Mouse (Mus musculus) megakaryocyte, adult 5-6 weeks (primary cell): ENCODE results near the gene Ten1. TPM values are rescaled to one million over a fixed set of nuclear protein-coding genes. Genes with fewer than 3 reads are reported as not detected.

Source experiments
- ATAC-seq: 2 replicates; pipeline ENCODE4 v1.8.0; 2016; ENCODE audit warnings: mild to moderate bottlenecking, inconsistent platforms; ENCODE audit not compliant: poor library complexity, severe bottlenecking
- total RNA-seq, 2 experiments: library from RNA; stranded (forward) in 1 of 2; stranded (reverse) in 1 of 2; fragments of 153-499, 151-499 nt in 1 of 2; fragments of 221-1000, 200-1000 nt in 1 of 2; gene quantifications; 2 replicates each; pipeline versions ENCODE4 v1.2.3 to v1.2.4; 2015 to 2017

The Ten1 gene
- 58.5 and 63.9 TPM in 2 replicates for total RNA-seq (2015)
- total RNA-seq (2017), result 21.4 and 27.2 TPM in 2 replicates

DNA sequence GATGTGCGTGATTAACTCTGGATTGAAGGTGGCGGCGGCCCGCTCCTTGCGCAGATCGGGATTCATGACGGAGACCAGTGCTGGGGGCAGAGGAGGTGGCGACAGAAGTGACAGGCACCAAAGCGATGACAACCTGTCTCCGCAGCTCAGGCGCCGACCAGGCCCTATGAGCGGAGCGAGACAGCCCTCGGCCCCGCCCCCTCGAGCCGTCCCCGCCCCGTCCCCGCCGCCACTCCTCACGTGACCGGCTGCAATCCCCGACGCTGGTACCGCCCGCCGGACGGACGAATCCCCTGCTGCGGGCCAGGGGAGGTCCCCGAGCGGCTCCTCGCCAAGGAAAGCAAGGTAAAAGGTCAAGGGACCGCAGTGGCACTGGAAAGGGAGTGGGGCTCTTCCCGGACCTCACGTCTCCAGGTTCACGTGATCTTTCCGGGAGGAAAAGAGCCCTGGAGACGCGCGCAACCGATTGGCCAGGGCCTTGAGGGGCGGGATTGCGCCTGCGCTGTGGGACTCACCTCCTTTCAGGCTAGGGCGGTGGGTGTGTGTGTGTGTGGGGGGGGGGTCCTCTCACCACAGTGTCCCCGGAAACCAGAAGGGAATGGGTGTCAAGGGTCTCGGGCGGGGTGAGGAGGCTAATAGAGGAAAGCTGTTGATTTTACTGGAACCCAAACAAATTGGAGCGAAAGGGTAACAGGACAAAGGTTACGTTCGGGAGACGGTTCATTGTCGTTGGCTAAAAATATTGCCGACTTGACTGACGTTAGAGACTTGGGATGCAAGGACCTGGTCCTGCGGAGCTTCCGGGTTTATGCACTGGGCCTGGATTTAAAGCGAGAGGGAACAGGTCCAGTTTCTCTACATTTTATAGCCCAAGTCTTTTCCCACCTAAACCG lies at the start of gene Ten1, which contains the start of gene Acox1:
Ten1 (plus strand) TSS at position 217 of the 893 bp plus-strand sequence.
Acox1 (minus strand) TSS at position 407 of the 893 bp plus-strand sequence.
- peak; percentile 85 for ATAC-seq

DNA sequence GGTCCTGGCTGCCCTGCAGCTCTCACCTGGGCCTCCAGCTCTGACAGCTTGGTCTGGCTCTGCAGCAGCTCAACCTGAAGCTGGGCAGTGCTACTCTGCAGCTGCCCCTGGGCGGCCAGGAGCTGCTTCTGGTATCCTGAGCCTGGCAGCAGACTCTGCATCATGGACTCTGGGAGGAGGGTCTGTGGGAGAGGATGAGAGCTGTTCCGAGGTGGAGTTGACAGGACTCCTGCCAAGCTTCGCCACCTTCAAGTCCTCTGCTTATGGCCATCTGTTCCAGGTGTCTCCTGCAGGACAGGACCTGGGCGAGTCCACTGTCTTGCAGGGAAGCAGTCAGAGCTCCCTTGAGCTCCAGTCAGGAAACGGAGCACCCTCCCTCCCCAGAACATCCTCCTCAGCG lies 49.3 kb upstream of the Ten1 start:
- no peak for ATAC-seq

DNA sequence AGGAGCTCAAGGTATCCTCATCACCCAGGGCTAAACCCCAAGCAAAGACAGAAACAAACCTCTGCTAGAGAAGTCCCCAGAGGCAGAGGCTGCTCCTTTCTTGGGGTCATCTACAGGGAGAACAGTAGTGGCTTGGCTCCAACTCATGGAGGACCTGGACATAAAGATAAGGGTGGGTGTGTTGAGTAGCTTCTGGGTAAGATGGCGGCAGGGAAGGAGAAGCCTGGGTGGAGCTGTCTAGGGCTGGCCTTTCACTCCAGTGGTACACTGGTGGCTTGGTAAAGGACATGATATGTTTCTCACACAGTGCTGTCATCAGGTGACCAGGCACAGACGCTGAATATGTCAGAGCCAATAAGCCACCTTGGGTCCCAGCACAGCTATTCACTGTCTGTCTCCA lies 47.7 kb upstream of the Ten1 start:
- no peak for ATAC-seq

DNA sequence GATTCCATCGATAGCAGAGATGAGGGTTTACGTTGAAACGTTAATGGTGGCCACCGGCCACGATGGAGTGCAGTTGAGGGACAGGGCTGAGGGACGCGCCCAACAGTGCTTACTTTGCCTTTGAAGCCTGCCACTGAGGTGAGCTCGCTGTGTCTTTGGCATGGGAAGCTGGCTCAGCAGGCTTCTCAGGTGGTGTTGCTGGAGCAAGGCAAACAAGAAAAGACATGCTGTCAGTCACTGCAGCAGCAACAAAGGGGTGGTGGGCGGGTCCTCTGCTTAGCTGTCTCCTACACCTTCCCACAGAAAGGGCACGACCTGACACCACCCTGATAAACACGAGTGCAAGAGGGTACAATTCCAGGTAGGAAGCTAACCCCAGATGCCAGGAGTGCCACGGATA lies 37.3 kb upstream of the Ten1 start:
- no peak for ATAC-seq

DNA sequence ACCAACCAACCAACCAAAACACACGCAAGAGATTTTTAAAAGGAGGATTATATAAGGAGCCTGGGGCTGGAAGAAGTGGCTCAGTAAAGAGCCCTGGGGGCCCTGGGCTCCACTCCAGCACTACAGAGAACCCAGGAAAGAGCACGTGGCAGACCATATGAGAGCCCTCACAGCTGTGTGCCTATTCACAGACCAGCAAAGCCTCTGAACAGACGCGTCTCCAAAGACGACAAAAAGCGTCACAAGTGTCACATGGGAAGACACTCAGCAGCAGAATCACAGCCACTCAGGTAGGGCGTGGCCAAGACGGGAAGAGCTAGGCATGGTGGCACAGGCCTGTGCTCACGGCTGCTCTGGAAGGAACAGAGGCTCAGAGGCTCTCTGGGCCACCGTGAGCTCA lies 36.5 kb upstream of the Ten1 start:
- no peak for ATAC-seq

DNA sequence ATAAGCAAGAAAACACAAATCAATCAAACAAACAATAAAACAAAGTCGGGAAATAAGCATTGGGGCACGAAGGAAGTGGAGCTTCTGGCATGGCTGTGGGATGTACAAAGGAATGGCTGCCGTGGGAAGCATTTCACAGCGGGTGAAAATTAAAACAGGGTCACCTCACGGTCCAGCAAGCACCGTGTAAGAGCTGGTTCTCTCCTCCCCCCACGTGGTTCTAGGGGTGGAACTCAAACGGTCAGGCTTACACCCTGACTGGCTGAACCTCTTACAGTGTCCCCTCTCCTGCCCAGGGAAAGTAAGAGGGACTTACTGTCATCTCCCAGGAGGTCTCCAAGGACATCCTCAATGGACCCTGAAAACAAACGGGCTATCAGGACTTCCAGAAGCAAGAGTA lies 35.7 kb upstream of the Ten1 start:
- ATAC-seq, result no peak

DNA sequence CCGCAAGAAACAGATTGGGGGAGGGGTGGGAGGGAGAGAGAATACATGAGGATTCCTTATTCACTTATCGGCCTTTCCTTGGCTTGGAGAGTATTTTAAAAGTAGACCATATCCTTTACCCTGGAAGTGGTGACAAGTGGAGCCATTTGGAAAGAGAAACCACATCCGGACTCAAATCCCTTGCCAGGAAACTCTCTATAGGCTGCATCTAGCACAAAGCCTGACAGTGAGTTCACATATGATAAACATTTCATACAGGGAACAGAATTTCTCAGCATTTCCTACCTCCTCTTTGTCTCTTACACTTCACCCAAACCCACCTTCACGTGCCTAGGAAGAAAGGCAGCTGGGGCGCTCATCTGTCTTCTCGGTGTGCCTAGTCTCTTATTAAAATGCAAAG lies 31.4 kb upstream of the Ten1 start:
- ATAC-seq, result no peak

DNA sequence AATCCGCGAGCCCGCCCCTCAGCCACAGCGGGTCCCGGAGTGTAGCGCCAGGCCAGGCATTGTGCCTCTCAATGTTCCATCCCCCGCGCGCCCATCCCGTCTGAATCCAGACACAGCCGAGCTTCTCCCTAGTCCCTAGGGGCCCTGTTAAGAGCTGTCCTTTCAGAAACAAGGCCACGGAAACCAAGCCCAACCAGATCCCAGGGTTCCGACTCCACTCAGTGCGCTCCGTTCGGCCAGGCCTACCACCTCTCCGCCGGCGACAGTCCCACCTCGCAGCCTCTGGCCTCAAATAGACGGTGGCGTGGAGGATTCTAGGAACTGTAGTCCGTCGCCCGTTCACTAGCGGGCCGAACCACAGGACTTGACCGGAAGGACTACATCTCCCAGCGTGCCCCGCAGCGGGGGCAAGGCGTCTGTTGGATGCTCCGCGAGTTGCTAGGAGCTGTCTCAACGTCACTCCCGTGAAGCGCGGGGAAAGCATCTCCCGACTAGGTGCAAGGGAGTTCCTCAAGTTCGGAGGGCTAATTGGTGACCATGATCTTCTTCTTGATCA lies 30.7 kb upstream of the Ten1 start, which contains the start of gene Fbf1:
Fbf1 (minus strand) TSS at position 283 of the 556 bp plus-strand sequence.
- peak; percentile 100 for ATAC-seq

DNA sequence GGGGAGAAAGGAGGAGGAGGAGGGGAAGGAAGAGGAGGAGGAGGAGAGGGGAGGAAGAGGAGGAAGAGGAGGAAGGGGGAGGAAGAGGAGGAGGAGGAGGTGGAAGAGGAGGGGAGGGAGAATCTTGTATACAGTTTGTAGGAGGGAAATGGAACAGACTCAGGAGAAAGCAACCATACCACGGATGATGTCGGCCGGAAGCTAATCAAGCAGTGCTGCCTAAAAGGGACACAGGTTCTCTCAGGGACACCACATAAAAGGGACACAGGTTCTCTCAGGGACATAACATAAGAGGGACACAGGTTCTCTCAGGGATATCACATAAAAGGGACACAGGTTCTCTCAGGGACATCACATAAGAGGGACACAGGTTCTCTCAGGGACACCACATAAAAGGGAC lies 29.4 kb upstream of the Ten1 start:
- ATAC-seq, result no peak

DNA sequence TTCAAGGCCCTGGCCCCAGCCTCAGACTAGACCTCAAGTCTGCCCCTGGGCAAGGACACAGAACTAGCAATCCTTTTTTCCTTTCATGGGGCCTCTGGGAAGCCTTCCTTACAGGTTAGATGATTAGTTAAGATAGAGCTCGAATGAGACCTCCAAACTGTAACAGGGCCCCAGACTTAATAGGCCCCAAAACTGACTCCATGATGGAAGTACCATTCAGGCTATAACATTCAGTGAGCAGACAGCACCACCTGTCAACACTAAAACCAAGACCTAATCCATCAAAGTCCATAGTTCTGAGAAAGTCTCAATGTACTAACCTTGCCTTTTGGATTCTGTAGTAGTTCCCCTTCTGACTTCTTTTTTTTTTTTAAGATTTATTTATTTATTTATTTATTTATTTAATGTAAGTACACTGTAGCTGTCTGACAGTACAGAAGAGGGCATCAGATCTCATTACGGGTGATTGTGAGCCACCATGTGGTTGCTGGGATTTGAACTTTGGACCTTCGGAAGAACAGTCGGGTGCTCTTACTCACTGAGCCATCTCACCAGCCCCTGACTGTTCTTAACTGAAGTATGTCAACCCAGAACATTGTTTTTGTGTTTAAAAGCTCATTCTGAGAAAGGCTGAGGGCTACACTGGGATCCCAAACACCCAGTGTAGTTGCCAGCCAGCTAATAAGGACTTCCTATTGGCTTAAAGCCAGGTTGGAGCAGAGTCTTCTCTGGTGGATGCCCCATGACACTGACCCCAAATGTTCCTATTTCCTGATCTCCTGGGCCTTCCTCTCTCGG lies 28.5 kb upstream of the Ten1 start:
- no peak for ATAC-seq

DNA sequence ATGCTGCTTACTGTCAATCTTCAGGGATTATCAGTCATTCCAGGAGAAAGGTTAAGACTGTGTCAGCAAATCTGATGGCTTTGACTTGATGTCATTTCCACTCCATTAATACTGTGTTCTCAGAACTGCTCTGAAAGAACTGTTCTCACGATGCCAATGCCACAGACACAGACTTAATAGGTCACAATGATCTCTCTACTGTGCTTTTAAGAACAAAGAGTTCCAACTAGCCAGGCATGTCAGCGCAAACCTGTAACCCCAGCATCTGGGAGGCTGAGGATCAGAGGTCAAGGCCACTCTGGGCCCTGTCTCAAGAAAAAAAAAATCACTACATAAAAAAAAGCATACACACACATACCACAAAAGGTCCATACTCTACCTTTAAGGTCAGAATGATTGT lies 26.7 kb upstream of the Ten1 start:
- no peak for ATAC-seq

DNA sequence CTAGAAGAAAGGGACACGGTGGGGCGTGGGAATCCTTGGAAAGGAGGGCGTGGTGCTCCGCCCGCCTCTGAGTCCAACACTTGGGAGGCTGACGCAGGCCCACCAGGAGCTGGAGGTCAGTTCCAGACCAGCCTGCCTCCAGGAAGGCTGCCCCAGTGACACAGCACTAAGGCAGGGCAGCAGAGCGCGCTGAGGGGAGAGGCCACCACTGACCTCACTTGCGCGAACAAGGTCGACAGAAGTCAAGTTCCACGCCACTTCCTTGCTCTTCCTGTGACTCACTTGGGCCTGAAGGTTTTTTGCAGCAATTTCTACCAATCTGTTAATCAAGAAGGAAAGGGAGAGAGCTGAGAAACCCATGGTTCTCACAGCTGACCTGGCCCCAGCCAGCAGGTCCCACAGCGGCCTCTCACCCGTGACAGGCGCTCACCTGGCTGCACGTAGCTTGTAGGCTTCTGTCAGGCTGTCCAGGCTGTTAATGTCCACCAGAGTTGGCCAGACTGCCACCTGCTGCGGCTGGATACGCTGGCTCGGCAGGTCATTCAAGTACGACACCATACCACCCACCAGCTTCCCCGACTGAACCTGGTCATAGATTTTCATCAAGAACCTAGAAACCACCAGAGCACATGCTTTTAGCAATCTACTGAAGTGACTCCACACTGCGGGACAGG lies 23.7 kb upstream of the Ten1 start:
- ATAC-seq, result no peak

DNA sequence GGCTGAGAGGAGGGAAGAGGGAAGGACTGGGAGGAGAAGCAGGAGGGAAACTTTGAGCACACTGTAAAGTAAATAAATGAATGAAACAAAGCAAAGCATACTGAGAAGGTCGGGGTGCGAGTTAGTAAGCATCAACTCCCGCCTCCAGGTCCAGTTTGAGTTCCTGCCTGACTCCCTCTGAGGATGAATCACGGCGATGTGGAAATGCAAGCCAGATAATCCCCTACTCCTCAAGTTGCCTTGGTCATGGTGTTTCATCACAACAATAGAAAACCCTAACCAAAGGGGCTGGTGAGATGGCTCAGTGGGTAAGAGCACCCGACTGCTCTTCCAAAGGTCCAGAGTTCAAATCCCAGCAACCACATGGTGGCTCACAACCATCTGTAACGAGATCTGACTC lies 22.6 kb upstream of the Ten1 start:
- ATAC-seq, result no peak

DNA sequence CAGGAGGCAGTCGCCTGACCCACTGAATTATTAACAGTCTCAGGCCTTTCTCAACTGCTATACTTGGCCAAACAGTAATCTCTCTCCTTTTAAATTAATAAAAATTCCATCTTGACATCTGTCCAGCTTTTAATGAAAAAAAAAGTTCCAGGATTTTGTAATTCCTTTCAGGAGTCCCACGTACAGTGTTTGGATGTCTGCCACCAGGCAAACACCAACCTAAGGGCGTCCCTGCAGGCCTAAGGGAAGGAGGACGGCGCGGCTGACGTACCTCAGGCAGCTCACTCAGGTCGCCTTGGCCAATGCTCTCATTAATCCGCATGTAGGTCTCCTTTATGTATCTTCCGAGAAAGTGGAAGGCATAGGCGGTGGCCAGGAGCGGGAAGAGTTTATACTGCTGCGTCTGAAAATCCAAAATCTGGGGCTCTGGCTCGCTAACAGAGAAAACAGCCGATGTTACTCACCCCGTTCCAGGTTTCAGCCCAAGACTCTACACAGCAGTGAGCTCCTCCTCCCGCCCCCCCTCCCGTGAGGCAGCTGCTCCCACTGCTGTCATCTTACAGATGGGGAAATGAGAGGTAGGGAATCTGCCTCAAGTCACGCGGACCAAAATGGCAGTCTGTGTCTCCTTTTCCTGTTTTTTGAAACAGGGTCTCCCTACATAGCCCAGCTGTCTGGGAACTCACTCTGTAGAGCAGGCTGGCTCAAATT lies 20.1 kb upstream of the Ten1 start:
- ATAC-seq, result no peak

DNA sequence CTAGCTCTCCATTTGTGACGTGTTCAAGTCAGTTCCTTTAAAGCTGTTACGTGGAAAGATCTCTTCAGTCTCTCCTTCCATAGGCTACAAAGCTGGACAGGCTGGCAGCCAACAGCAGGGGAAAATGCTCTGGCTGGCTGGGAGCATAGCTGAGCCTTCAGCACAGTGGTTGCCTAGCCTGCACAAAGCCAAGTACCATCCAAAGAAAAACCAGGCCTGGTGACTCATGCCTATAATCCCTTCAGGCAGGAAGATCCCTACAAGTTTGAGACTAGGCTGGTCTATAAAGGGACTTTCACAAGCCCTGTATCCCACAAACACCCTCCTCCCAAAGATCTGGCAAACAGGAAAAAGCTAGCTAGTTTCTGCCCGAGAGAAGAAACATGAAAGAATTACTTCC lies 12.8 kb upstream of the Ten1 start:
- no peak for ATAC-seq

DNA sequence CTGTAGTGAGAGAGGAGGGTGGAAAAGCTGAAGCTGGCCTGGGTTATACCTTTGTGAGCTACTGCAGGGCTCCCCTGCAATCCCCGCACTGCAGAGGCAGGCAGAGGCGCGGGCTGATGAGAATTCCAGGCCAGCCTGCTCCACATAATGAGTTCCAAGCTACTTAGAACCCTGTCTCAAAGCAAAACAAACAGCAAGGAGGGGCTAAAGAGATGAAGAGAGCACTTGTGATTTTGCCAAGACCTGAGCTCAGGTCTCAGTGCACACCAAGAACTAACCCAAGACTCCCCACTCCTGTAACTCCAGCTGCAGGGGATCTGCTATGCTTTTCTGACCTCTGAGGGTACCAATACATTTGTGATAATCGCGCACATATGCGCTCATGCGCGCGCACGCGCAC lies 12.3 kb upstream of the Ten1 start:
- ATAC-seq, result no peak

DNA sequence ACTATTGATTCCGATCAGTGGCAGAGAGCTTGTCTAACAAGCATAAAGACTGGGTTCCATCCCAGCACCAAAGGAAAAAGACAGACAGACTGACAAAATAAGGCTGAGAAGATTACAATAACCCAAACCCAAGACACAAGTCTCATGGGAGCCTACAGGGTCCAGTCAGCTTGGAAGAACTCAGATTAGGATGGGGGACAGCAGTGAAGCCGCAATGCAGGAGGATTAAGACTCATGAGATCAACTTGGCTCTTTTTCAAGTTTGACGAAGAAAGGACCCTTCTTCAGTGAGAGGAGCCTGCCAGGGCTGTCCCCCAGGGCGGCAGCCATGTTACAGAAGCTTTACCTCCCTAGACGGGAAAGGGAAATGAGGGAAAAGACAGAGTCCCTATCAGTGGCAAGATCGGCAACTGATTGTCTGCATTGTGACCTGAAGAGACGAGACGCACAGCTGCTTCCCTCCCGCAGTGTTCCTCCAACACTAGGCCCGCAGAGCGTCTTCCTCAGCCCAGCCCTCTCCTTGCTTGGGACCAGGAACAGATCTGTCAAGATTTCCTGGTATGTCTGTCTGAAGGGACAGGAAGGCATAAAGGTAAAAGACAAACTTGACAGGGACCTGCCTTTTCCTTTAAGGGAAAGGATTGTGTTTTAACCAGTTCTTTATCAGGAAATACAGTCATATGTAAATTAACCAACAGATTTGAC lies 11.3 kb upstream of the Ten1 start:
- no peak for ATAC-seq

DNA sequence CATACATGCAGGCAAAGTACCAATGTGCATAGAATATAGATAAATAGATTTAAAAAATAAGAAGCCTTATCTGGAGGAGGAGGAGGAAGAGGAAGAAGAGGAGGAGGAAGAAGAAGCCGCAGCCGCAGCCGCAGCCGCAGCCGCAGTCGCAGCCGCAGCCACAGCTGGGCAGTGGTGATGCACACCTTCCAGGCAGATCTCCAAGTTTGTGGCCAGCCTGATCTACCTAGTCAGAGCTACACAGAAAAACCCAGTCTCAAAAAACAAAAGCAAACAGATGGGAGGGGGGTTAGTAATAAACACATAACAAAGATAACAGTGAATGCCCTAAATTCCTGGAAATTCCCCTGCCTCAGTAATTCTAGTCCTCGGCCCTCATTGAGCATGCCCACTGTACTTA lies 4.0 kb upstream of the Ten1 start:
- no peak for ATAC-seq

DNA sequence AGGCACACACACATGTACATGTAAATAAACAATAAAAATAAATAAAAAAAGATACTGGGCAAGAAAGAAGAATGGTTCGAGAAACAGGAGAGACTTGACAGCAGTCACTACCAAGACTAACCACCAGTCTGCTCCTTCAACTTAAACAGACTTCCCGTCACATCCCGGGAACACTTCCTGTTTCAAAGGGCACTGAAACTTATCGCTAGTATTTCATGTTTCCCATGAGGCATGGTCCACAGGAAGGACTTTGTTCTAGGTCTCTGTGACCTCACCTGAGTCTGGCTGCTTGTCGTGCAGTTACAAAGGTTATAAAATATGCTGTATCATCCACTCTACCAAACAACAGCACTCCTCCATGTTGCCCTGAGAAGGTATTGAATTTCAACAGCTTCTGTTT lies 3.4 kb upstream of the Ten1 start:
- ATAC-seq, result peak; percentile 22

DNA sequence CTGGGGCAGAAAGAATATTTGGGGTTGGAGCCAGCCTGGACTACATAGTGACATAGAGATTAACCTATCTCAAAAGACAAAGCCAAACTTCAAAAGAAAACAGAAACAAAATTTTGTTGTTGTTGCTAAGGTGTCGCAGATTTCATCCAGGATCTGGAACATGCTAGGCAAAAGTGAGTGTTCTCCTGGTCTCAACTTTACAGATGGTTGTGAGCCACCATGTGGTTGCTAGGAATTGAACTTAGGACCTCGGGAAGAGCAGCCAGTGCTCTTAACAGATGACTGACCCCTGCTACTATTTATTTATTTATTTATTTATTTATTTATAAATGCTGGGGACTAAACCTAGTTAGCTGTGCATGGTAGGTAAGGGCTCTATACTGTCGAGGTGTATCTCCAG lies 2.3 kb upstream of the Ten1 start:
- no peak for ATAC-seq
